Mouse (Mus musculus) heart, adult 2 months (tissue): ENCODE results near the gene Utp11. TPM values are rescaled to one million over a fixed set of nuclear protein-coding genes. Genes with fewer than 3 reads are reported as not detected.
A peak's percentile ranks its signal among the peaks of the same experiment; 100 is the strongest.

Experiments used
- DNase-seq, 2 experiments: peaks; one replicate each; pipeline ENCODE4 v3.0.0; 2021
- H3K27ac ChIP-seq: fragments of 200-600 bp; 2 replicates; pipeline ENCODE4 v1.8.1; 2022
- H3K27me3 ChIP-seq: fragments of 200-500 bp; 2 replicates; pipeline ENCODE4 v1.6.1; 2012; ENCODE audit warnings: mild to moderate bottlenecking, low read length, inconsistent platforms, mixed read lengths; ENCODE audit not compliant: control insufficient read depth, insufficient read depth
- H3K36me3 ChIP-seq: fragments of 200-500 bp; 2 replicates; pipeline ENCODE4 v1.6.1; 2012; ENCODE audit warnings: low read length, inconsistent platforms; ENCODE audit not compliant: control insufficient read depth, insufficient read depth
- H3K4me1 ChIP-seq: fragments of 200-500 bp; 2 replicates; pipeline ENCODE4 v1.6.1; 2011; ENCODE audit warnings: low read length; ENCODE audit not compliant: control insufficient read depth, insufficient read depth
- H3K4me3 ChIP-seq: fragments of 200-600 bp; 2 replicates; pipeline ENCODE4 v1.8.1; 2022
- H3K79me2 ChIP-seq: fragments of 200-500 bp; replicated peaks from 2 replicates; pipeline ENCODE4 v1.6.1; 2012; ENCODE audit warnings: mild to moderate bottlenecking, inconsistent platforms, low read length, moderate library complexity, mixed read lengths; ENCODE audit not compliant: control insufficient read depth, insufficient read depth
- H3K9ac ChIP-seq: fragments of 200-500 bp; 2 replicates; pipeline ENCODE4 v1.6.1; 2012; ENCODE audit warnings: low read depth, mild to moderate bottlenecking, control low read depth, inconsistent platforms, low read length, mixed read lengths
- CTCF ChIP-seq: fragments of 200-600 bp; IDR thresholded peaks from 2 replicates; pipeline ENCODE4 v1.8.1; 2022; ENCODE audit warnings: antibody characterized with exemption, mild to moderate bottlenecking, moderate library complexity
- EP300 ChIP-seq: fragments of 200-500 bp; IDR thresholded peaks from 2 replicates; pipeline ENCODE4 v1.6.1; 2011; ENCODE audit warnings: low read depth, low read length, control low read depth; ENCODE audit not compliant: insufficient read depth
- POLR2A ChIP-seq: fragments of 200-500 bp; IDR thresholded peaks from 2 replicates; pipeline ENCODE4 v1.6.1; 2011; ENCODE audit warnings: mild to moderate bottlenecking, low read depth, low read length, control low read depth; ENCODE audit not compliant: insufficient read depth
- WGBS: fragments of 180-500 bp; shearing (Covaris S2); methylation state at CpG from one replicate; pipeline ENCODE4 v1.1.7; 2018; 5-methylcytosine and 5-hydroxymethylcytosine counted together
- intact Hi-C: fragments of 180-260 bp; cut with DNase I; formaldehyde crosslinking; loops from one replicate; pipeline ENCODE4 v1.15.1; 2025
- polyA plus RNA-seq: library from polyadenylated mRNA; depleted of rRNA; stranded (reverse); fragments of >200 nt; gene quantifications from 2 replicates; pipeline ENCODE4 v1.2.3, GENCODE M21; 2012
- total RNA-seq, 2 experiments: library from RNA; stranded (reverse); gene quantifications; 2 replicates each; pipeline ENCODE4 v1.2.3; 2021

The Utp11 gene
- total and polyA plus RNA-seq, 3 experiments = 4.0 to 13.5 (median 12.1) TPM

GRCm38 (mm10) chr4:124701052-124701845 is 7.8 kb upstream of the Utp11 start:
- intact Hi-C loops = no loop called here
- Histone ChIP-seq H3K27ac (peak overlapping the region; percentile 74), H3K27me3 (no peaks in the 10 kb centered on the region), H3K4me3 (peak overlapping the region; percentile 78), H3K4me1 (peaks cover 21% of the 10 kb centered on the region), H3K36me3 (no peaks in the 10 kb centered on the region), H3K9ac (peak overlapping the region; percentile 97), H3K79me2 (no peaks in the 10 kb centered on the region)
- 3% methylated on average over 22 of the region's 22 CpGs for WGBS
- TF ChIP-seq POLR2A = peak; percentile 26; the same call in 1 of the 2 replicates
- no peak for TF ChIP-seq EP300
- peak; percentile 67 to 68 for DNase-seq

GRCm38 (mm10) chr4:124700248-124700971 is 7.0 kb upstream of the Utp11 start, which contains the start of gene Fhl3:
Gene Fhl3 (plus strand): TSS chr4:124700701.
- H3K79me2 ChIP-seq = no peaks in the 10 kb centered on the region
- H3K4me3 ChIP-seq = peak within 1 kb of the TSS; percentile 78
- H3K36me3 ChIP-seq = no peaks in the 10 kb centered on the region
- H3K27ac ChIP-seq = peak within 1 kb of the TSS; percentile 74
- 2% methylated on average over 35 of the region's 59 CpGs for WGBS
- peak within 1 kb of the TSS; percentile 97 for H3K9ac ChIP-seq
- H3K27me3 ChIP-seq = no peaks in the 10 kb centered on the region
- peaks cover 17% of the 10 kb centered on the region for H3K4me1 ChIP-seq
- TF ChIP-seq EP300 (no peak), CTCF (0 out of 2 replicates have a peak, but pooled peaks have one; percentile 14), POLR2A (peak; percentile 41; the same call in 1 of the 2 replicates)
- DNase-seq = peak; percentile 76 to 79
- intact Hi-C loops = no loop called here

GRCm38 (mm10) chr4:124699791-124700190 is 6.4 kb upstream of the Utp11 start:
- Histone ChIP-seq H3K27ac (peak overlapping the region; percentile 74), H3K36me3 (no peaks in the 10 kb centered on the region), H3K79me2 (no peaks in the 10 kb centered on the region), H3K9ac (no peak overlapping the region; the same call in 1 of the 2 replicates), H3K4me3 (no peak overlapping the region), H3K4me1 (peaks cover 14% of the 10 kb centered on the region), H3K27me3 (no peaks in the 10 kb centered on the region)
- intact Hi-C loops = no loop called here
- no peak for DNase-seq
- WGBS = 43% methylated on average over 6 of the region's 6 CpGs
- TF ChIP-seq EP300 = no peak

- Histone ChIP-seq H3K27me3 (no peaks in the 10 kb centered on the region), H3K4me3 (no peak overlapping the region), H3K36me3 (peaks cover 4% of the 10 kb centered on the region), H3K27ac (no peak overlapping the region), H3K9ac (no peak overlapping the region), H3K79me2 (0 out of 2 replicates have a peak, but pooled peaks cover 1% of the 10 kb centered on the region), H3K4me1 (peaks cover 2% of the 10 kb centered on the region)
- intact Hi-C loops = no loop called here
- no peak for DNase-seq
- TF ChIP-seq CTCF (no peak), POLR2A (no peak)
- 32% methylated on average over 18 of the region's 18 CpGs for WGBS
These were observed 2.6 kb upstream of the Utp11 start for GRCm38 (mm10) chr4:124695786-124696516.

GRCm38 (mm10) chr4:124694572-124694971 is 1.2 kb upstream of the Utp11 start:
- no peak for DNase-seq
- H3K4me3 ChIP-seq = no peak overlapping the region
- H3K36me3 ChIP-seq = peaks cover 4% of the 10 kb centered on the region
- 0 out of 2 replicates have a peak, but pooled peaks cover 1% of the 10 kb centered on the region for H3K79me2 ChIP-seq
- intact Hi-C loops = no loop called here
- H3K27ac ChIP-seq = no peak overlapping the region
- peaks cover 4% of the 10 kb centered on the region for H3K4me1 ChIP-seq
- TF ChIP-seq EP300 = no peak
- no peak for TF ChIP-seq CTCF
- no peak for TF ChIP-seq POLR2A
- H3K27me3 ChIP-seq = no peaks in the 10 kb centered on the region
- no peak overlapping the region for H3K9ac ChIP-seq
- WGBS = 59% methylated on average over 2 of the region's 2 CpGs
